ENCODE assay signal across 8 mouse cellular contexts in genomic region chr7:128417226-128417929, GRCm38 (mm10). TPM values are rescaled to one million over a fixed set of nuclear protein-coding genes. Genes with fewer than 3 reads are reported as not detected.
DNase-seq lines count a peak whose midpoint lies in the region; ATAC-seq and TF ChIP-seq lines count a peak whose summit lies in the region.

No protein-coding gene starts in this region.

- H3ac ChIP-seq in myocyte (ENCODE audit: control insufficient read depth, insufficient read length): peak overlapping the region; percentile 29

- 0 out of 2 replicates have a peak, but pooled peaks have one; percentile 7 for ATAC-seq in heart, postnatal 0 days (ENCODE audit: insufficient read depth, low read depth)
- no peak for ATAC-seq in embryonic facial prominence, embryonic 14.5 days (ENCODE audit: low read depth)
- ATAC-seq in limb, embryonic 11.5 days (ENCODE audit: insufficient number of reproducible peaks, low FRiP score, low TSS enrichment, low read depth): no peak

- peak overlapping the region; percentile 68; the same call in 1 of the 2 replicates for H3K9ac ChIP-seq in heart, postnatal 0 days (replicated peaks; ENCODE audit: low read depth, low read length)
- H3K9ac ChIP-seq in CH12.LX (ENCODE audit: insufficient read depth, low read depth): peak overlapping the region; percentile 2; the same call in 1 of the 2 replicates
- peak overlapping the region; percentile 63 for H3K9ac ChIP-seq in embryonic facial prominence, embryonic 14.5 days (ENCODE audit: low read depth, low read length)
- H3K9ac ChIP-seq in limb, embryonic 11.5 days (ENCODE audit: low read length): peak overlapping the region; percentile 55

- no peak for TF ChIP-seq EP300 in heart, postnatal 0 days (IDR thresholded peaks at IDR 0.05; ENCODE audit: low read depth)
- TF ChIP-seq EP300 in CH12.LX (IDR thresholded peaks at IDR 0.05; ENCODE audit: low read length): no peak

- in situ Hi-C loops in CH12.LX (cut with MboI; ENCODE audit: low pct_ligation_motif_present, low pct_unique_long_range_greater_than_20kb, low sequenced_read_pairs): no loop called here

- WGBS in heart, postnatal 0 days: 4% methylated on average over 32 of the region's 32 CpGs
- WGBS in embryonic facial prominence, embryonic 14.5 days: 3% methylated on average over 30 of the region's 32 CpGs
- 2% methylated on average over 32 of the region's 32 CpGs for WGBS in limb, embryonic 11.5 days

- TF ChIP-seq RAD21 in CH12.LX (IDR thresholded peaks at IDR 0.05; ENCODE audit: low read depth, low read length): no peak

- H3K27me3 ChIP-seq in heart, postnatal 0 days (ENCODE audit: control insufficient read depth, insufficient read depth, low read length): peaks cover 62% of the 10 kb centered on the region
- peaks cover 58% of the 10 kb centered on the region for H3K27me3 ChIP-seq in CH12.LX (replicated peaks)
- H3K27me3 ChIP-seq in embryonic facial prominence, embryonic 14.5 days (replicated peaks; ENCODE audit: control insufficient read depth, insufficient read depth, low read length): peaks cover 80% of the 10 kb centered on the region
- peaks cover 44% of the 10 kb centered on the region for H3K27me3 ChIP-seq in limb, embryonic 11.5 days (ENCODE audit: control insufficient read depth, insufficient read depth, low read length)
- H3K27me3 ChIP-seq in myocyte (ENCODE audit: control insufficient read depth, insufficient read depth, insufficient read length): peaks cover 17% of the 10 kb centered on the region

- intact Hi-C loops in heart, postnatal 25 days (cut with DNase I): no loop called here

- no peak for DNase-seq in heart, postnatal 0 days (ENCODE audit: low spot score)
- no peak for DNase-seq in heart, postnatal 25 days (ENCODE audit: low spot score)
- no peak for DNase-seq in CH12.LX (ENCODE audit: extremely low read depth)
- no peak for DNase-seq in embryonic facial prominence, embryonic 14.5 days (ENCODE audit: low spot score)
- DNase-seq in limb, embryonic 11.5 days (ENCODE audit: low spot score): no peak
- no peak for DNase-seq in testis, postnatal 14 days (ENCODE audit: low spot score)
- no peak for DNase-seq in kidney, adult 8-10 months

- H3K4me2 ChIP-seq in heart, postnatal 0 days (ENCODE audit: low read depth, low read length): peak overlapping the region; percentile 100
- H3K4me2 ChIP-seq in CH12.LX (ENCODE audit: insufficient read depth, low read depth, poor library complexity, severe bottlenecking) (peak overlapping the region; percentile 74), myocyte (ENCODE audit: low read depth) (peak overlapping the region; percentile 92)
- H3K4me2 ChIP-seq in embryonic facial prominence, embryonic 14.5 days (ENCODE audit: low read depth, low read length): peak overlapping the region; percentile 91
- peak overlapping the region; percentile 99 for H3K4me2 ChIP-seq in limb, embryonic 11.5 days (ENCODE audit: low read depth, severe bottlenecking)

- no peak for TF ChIP-seq CTCF in heart, postnatal 0 days (IDR thresholded peaks at IDR 0.05; ENCODE audit: low read depth)
- no peak for TF ChIP-seq CTCF in CH12.LX (conservative IDR thresholded peaks at IDR 0.05 in 1 of 2, IDR thresholded peaks at IDR 0.05 in 1 of 2; ENCODE audit: low read depth in 2 of 2, low read length in 2 of 2)

- H3K79me2 ChIP-seq in CH12.LX (replicated peaks; ENCODE audit: control insufficient read depth, extremely low read depth, insufficient read depth, poor library complexity, severe bottlenecking) (no peaks in the 10 kb centered on the region), myocyte (ENCODE audit: control insufficient read depth, insufficient read depth) (no peaks in the 10 kb centered on the region)

- H3K4me1 ChIP-seq in heart, postnatal 0 days (ENCODE audit: control insufficient read depth, insufficient read depth): peaks cover 13% of the 10 kb centered on the region; the same call in 1 of the 2 replicates
- H3K4me1 ChIP-seq in CH12.LX (ENCODE audit: control insufficient read depth in 1 of 2, insufficient read depth in 2 of 2): peaks cover 0 to 10% of the 10 kb centered on the region in 2 experiments; a peak in 2 of 4 replicates
- 0 out of 2 replicates have a peak, but pooled peaks cover 8% of the 10 kb centered on the region for H3K4me1 ChIP-seq in embryonic facial prominence, embryonic 14.5 days (ENCODE audit: control insufficient read depth, insufficient read depth, low read length)
- H3K4me1 ChIP-seq in limb, embryonic 11.5 days (ENCODE audit: control insufficient read depth, insufficient read depth, low read length): 0 out of 2 replicates have a peak, but pooled peaks cover 3% of the 10 kb centered on the region

- no peaks in the 10 kb centered on the region for H3K36me3 ChIP-seq in heart, postnatal 0 days (replicated peaks; ENCODE audit: control insufficient read depth, insufficient read depth, low read length)
- H3K36me3 ChIP-seq in CH12.LX (replicated peaks in 1 of 2; ENCODE audit: control insufficient read depth in 1 of 2, insufficient read depth in 1 of 2, low read length in 1 of 2) (no peaks in the 10 kb centered on the region), myocyte (ENCODE audit: control insufficient read depth, insufficient read depth) (no peaks in the 10 kb centered on the region)
- no peaks in the 10 kb centered on the region for H3K36me3 ChIP-seq in embryonic facial prominence, embryonic 14.5 days (ENCODE audit: control insufficient read depth, insufficient read depth, low read length)
- no peaks in the 10 kb centered on the region for H3K36me3 ChIP-seq in limb, embryonic 11.5 days (ENCODE audit: control insufficient read depth, insufficient read depth, low read length)

- TF ChIP-seq POLR2A in CH12.LX (IDR thresholded peaks at IDR 0.05; ENCODE audit: low read depth, low read length): no peak
- TF ChIP-seq POLR2A in myocyte (IDR thresholded peaks at IDR 0.05; ENCODE audit: insufficient read length, low read depth): no peak

- dilution Hi-C loops in CH12.LX (cut with MboI; ENCODE audit: extremely low pct_ligation_motif_present, extremely low pct_unique_long_range_greater_than_20kb, low sequenced_read_pairs): no loop called here

- H3K4me3 ChIP-seq in heart, postnatal 0 days (ENCODE audit: low read depth, low read length): peak overlapping the region; percentile 86
- H3K4me3 ChIP-seq in CH12.LX (replicated peaks in 1 of 3; ENCODE audit: low read depth in 2 of 3, low read length in 2 of 3, poor library complexity in 1 of 3): peak overlapping the region; percentile 38 to 73 (median 54)
- H3K4me3 ChIP-seq in embryonic facial prominence, embryonic 14.5 days (ENCODE audit: low read depth, low read length): peak overlapping the region; percentile 64
- peak overlapping the region; percentile 68 for H3K4me3 ChIP-seq in limb, embryonic 11.5 days (ENCODE audit: low read depth, low read length)
- H3K4me3 ChIP-seq in myocyte: peak overlapping the region; percentile 24

- H3K27ac ChIP-seq in heart, postnatal 0 days (ENCODE audit: low read depth): no peak overlapping the region
- H3K27ac ChIP-seq in CH12.LX (ENCODE audit: insufficient read depth, low read depth): no peak overlapping the region
- H3K27ac ChIP-seq in embryonic facial prominence, embryonic 14.5 days (replicated peaks; ENCODE audit: low read depth, low read length): no peak overlapping the region
- H3K27ac ChIP-seq in limb, embryonic 11.5 days (replicated peaks; ENCODE audit: low read depth, low read length): no peak overlapping the region

- H3K9me3 ChIP-seq in heart, postnatal 0 days (replicated peaks; ENCODE audit: control insufficient read depth, low read length): no peaks in the 10 kb centered on the region
- no peaks in the 10 kb centered on the region for H3K9me3 ChIP-seq in CH12.LX (replicated peaks; ENCODE audit: low read length)
- H3K9me3 ChIP-seq in embryonic facial prominence, embryonic 14.5 days (ENCODE audit: control insufficient read depth, low read length): no peaks in the 10 kb centered on the region
- no peaks in the 10 kb centered on the region for H3K9me3 ChIP-seq in limb, embryonic 11.5 days (ENCODE audit: control insufficient read depth, low read length)

TF ChIP-seq in CH12.LX, 34 proteins besides CTCF, POLR2A, EP300 and RAD21:
- no peak for TF ChIP-seq MXI1 (IDR thresholded peaks at IDR 0.05; ENCODE audit: low read depth, low read length)
- TF ChIP-seq TBP (conservative IDR thresholded peaks at IDR 0.05; ENCODE audit: low read depth, low read length): no peak
- peak; percentile 61; the same call in 1 of the 2 replicates for TF ChIP-seq UBTF (IDR thresholded peaks at IDR 0.05; ENCODE audit: low read depth, low read length)
TF ChIP-seq in CH12.LX: peak in this region for 1.

TF ChIP-seq in myocyte, 11 proteins besides CTCF, POLR2A, EP300 and RAD21:
- TF ChIP-seq REST (IDR thresholded peaks at IDR 0.05; ENCODE audit: insufficient read depth, insufficient read length) (no peak), E2F4 (IDR thresholded peaks at IDR 0.05; ENCODE audit: insufficient read depth) (no peak), POLR2AphosphoS2 (IDR thresholded peaks at IDR 0.05; ENCODE audit: insufficient read length, low read depth) (no peak)

RNA-seq across cellular contexts. Expression of gene Rgs10, which starts 1.2 kb away (rescaled TPM):
- total RNA-seq in heart, postnatal 0 days (2014; rRNA removed; ENCODE audit: low replicate concordance): 0.69 and 3.3 TPM in 2 replicates
- polyA plus RNA-seq in heart, postnatal 0 days (2015; fragmentation: Nextera tagmentation; extraction: Ambion mirVana): 7.2 and 7.8 TPM in 2 replicates
- 10 to 100 TPM; 10.7 to 11.8 TPM for total RNA-seq in heart, postnatal 25 days (2021)
- 7.4 and 11.7 TPM in 2 replicates for total RNA-seq in CH12.LX (2012; rRNA removed)
- total RNA-seq in CH12.LX (2014; rRNA removed): 4.3 and 6.5 TPM in 2 replicates
- polyA plus RNA-seq in CH12.LX (2012; ENCODE audit: insufficient read length, low read depth): 5.4 and 8.3 TPM in 2 replicates
- polyA plus RNA-seq in embryonic facial prominence, embryonic 14.5 days (2014; fragmentation: Nextera tagmentation; extraction: Ambion mirVana): 15.8 and 20.7 TPM in 2 replicates
- polyA plus RNA-seq in limb, embryonic 11.5 days (2014; fragmentation: Nextera tagmentation; extraction: Ambion mirVana): 5.9 and 7.0 TPM in 2 replicates
- polyA plus RNA-seq in myocyte (2012; fragmentation: generic; extraction: Trizol): 8.5 TPM

RNA-seq across cellular contexts. Expression of gene Tial1, which starts 44.1 kb away (rescaled TPM):
- total RNA-seq in heart, postnatal 0 days (2014; rRNA removed; ENCODE audit: low replicate concordance): 27.4 and 59.5 TPM in 2 replicates
- polyA plus RNA-seq in heart, postnatal 0 days (2015; fragmentation: Nextera tagmentation; extraction: Ambion mirVana): 10.8 and 13.3 TPM in 2 replicates
- total RNA-seq in heart, postnatal 25 days (2021): 10 to 100 TPM; 42.0 to 45.4 TPM
- total RNA-seq in CH12.LX (2012; rRNA removed) (42.6 and 43.2 TPM in 2 replicates), CH12.LX (2014; rRNA removed) (52.9 and 53.4 TPM in 2 replicates)
- polyA plus RNA-seq in CH12.LX (2012; ENCODE audit: insufficient read length, low read depth) (83.8 and 101 TPM in 2 replicates), myocyte (2012; fragmentation: generic; extraction: Trizol) (31.4 TPM)
- polyA plus RNA-seq in embryonic facial prominence, embryonic 14.5 days (2014; fragmentation: Nextera tagmentation; extraction: Ambion mirVana): 38.4 and 40.1 TPM in 2 replicates
- 39.5 and 42.2 TPM in 2 replicates for polyA plus RNA-seq in limb, embryonic 11.5 days (2014; fragmentation: Nextera tagmentation; extraction: Ambion mirVana)

Comparison
In these comparisons a context has a peak if more than half of its experiments do, and no peak if none do; other contexts are left out.
1. H3K4me3 ChIP-seq: peak in every context shown above with its lines; median percentile 86 in heart, postnatal 0 days; 68 in limb, embryonic 11.5 days; 64 in embryonic facial prominence, embryonic 14.5 days; 54 in CH12.LX; 24 in myocyte.
2. H3K9ac ChIP-seq: peak in every context shown above with its lines; median percentile 68 in heart, postnatal 0 days; 63 in embryonic facial prominence, embryonic 14.5 days; 55 in limb, embryonic 11.5 days; 2 in CH12.LX.